Mouse (Mus musculus) megakaryocyte-erythroid progenitor cell, adult 5-6 weeks (primary cell): ENCODE data around the gene Cnst. TPM values are rescaled to one million over a fixed set of nuclear protein-coding genes. Genes with fewer than 3 reads are reported as not detected.
A peak's percentile ranks its signal among the peaks of the same experiment; 100 is the strongest.

Experiments
- ATAC-seq: replicated peaks from 2 replicates; pipeline ENCODE4 v1.8.0; 2016; ENCODE audit warnings: mild to moderate bottlenecking, inconsistent platforms; ENCODE audit not compliant: severe bottlenecking, poor library complexity, low FRiP score, low TSS enrichment
- total RNA-seq, 2 experiments: library from RNA; stranded (forward) in 1 of 2; stranded (reverse) in 1 of 2; fragments of 200-1000, 215-1000 nt in 1 of 2; fragments of >200 nt in 1 of 2; fragmentation: Nextera tagmentation in 1 of 2; gene quantifications; 2 replicates each; pipeline ENCODE4 v1.2.3; 2014 to 2017

Cnst gene
- total RNA-seq, 2 experiments from 2014 or later: 18.4 to 21.0 TPM

DNA sequence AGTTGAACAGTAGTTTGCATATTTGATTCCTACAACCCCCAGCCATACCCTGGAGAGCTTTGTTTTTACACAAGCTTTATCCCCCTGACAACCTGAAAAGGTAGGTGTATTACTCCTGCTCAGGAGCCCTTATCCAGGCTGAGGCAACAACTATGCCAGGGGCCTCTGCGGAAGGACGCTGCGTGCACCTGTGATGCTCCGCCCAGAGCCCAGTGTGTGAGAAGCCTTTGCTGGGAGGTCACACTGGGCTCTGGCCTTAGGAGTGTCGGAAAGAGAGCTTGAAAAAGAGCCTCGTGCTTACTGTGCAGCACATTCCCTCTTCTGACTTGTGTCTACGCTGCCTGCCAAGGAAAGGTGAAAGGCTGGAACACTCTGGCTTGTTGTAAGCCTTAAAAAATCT lies 6.6 kb downstream of the Cnst start:
- no peak for ATAC-seq

DNA sequence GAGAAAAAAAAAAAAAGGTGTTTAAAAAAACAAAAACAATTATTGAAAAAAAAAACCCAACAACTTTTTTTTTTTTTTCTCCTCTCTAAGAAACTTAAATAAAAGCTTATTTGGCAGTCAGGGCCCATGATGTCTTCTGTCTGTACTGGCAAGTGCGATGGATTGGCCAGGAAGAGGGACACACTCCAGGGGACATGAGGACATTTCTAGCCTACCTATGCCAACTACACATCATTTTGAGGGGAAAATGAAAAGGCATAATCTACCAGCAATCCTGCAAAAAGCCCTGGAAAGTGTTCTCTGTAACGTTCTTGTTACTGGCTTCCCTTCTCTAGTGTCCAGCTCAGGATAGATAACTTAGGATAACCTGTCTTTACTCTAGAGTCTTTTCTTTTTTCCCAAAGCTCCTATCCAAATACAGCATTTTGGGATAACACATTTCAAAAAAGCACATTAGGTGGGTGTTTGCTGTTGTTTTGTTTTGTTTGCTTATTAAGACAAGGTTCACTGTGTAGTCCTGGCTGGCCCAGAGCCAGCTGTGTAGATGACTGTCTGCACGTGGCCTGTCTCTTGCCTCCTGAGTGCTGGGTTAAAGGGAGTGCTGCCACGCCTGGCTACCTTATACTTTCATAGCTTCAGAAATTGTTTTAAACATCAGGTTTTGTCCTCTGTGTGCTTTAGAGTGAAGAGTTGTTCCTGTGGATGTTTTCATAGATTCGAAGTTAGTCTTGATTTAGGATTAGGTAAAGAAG lies 7.2 kb downstream of the Cnst start:
- peak; percentile 72 for ATAC-seq

DNA sequence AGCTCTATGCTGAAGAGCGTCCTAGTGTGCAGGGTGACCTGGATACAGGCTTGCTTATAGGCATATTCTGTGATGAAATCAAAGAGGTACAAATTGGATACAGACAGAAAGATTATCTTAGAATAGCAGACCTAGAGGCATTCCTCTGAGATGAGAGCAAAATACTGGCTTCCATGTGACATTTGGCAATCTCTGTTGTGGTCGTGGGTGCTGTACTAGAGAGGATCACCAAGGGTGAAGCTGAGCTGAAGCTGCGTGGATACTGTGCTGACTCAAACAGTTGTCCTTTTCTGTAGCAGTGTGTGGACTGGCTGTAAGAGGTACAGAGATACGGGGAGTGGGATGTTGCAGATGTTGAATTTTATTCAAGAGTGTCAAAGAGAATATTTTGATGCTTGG lies 7.8 kb downstream of the Cnst start:
- ATAC-seq: 0 out of 2 replicates have a peak, but pooled peaks have one; percentile 23

DNA sequence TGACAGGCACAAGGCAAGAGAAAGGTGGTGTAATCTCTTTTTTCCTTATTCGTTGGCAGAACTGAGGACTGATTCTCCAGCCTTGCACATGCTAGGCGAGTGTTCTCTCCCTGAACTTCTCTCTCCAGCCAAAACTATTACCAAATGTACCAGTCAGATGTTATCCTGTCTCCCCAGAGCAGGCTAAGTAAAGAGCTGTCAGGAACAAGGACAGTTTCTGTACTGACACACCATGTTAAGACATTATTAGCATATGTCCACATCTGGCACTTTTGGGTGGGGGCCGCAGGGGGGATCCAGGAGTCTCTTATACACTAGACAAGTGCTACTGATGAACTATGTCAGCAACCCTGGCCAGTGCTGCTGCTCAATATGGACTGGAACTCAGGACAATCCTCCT lies 10.8 kb downstream of the Cnst start:
- no peak for ATAC-seq

DNA sequence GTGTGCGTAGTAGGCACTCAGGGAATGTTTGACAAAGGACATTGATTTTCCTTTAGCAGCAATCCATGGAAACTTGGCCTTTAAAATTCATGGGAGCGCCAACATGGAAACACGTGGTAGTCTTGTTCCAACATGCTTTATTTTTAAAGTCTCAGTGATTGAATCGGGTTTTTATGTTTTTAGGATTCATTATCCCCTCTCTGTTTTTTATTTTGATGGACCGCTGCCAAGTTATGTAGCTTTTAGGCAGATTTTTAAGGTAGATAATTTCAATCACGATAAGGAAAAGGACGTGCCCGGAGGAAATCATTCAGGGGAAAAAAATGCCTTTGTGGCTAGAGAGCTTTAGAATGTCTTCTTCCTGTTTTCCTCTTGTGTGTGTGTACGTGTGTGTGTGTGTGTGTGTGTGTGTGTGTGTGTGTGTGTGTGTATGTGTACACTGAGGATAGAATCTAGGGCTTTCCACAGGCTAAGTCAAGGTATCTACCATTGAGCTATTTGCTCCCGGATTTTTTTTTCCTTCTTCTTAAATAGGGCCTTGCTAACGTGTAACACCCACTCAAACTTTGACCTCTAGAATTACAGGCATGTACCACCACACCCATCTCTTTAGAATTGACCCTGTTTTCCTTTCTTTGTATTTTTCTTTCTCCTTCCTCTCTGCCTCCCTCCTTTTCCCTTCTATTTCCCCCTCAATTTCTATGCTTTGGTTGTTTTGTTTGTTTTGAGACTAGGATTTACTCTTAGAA lies 13.4 kb downstream of the Cnst start:
- no peak for ATAC-seq

DNA sequence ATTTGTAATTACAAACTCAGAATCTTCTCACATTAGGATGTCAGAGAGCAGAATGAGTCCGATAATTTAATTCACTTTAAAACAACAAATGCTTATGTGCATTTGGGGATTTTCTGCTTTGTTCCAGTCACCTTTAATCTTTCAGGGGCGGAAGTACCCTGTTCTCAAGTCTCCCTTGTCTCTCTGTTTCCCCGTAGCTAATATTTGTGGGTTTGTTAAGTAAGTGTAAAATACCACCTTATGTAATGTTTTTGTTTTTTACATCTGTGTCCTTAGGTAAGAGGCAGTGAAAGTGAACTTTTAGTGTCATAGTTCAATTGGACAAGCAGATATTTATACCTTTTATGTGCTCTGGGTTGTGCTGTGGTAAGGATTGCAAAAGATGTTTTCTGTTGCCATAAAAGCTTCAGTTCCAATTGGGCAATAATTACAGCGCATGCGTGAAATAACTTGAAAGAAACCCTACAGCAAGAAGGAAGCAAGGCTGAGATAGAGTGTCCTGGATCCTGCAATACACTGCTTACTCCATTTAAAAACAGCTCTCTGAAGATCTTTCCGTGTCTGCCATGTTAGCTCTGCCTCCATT lies 14.8 kb downstream of the Cnst start:
- ATAC-seq: no peak

DNA sequence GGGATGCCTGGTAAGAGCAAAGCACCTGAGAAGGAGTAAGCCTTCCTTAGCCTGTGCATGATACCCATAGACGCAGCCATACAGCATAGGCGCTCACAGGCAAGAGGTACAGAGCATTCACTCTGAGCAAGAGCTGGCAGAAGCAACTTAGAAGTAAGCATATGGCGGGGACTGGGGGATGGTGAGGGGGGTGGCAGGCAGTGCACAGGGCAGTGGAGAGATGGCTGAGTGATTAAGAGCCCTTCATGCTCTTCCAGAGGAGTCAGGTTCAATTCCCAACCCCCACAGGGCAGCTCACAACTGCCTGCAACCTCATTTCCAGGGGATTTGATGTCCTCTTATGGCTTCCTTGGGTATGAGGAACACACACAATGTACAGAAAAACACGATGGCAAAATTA lies 17.0 kb downstream of the Cnst start:
- no peak for ATAC-seq

DNA sequence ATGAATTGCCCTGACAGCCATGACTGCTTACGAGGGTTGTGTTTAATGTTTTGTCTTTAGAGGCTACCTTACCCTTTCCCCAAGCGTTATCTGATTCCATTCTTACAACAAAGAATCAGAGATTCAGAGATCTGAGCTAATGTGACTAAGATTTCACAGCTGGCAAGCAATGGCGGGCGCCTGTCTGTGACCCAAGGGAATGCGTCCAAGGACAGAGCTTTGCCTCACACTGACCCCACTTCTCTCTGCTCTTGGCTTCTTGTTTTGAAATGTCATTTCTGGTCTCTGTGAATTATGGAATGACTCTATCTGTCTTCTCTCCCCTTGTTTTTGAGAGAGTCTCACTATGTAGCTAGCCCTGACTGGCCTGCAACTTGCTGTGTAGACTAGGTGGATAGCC lies 17.8 kb downstream of the Cnst start:
- no peak for ATAC-seq

DNA sequence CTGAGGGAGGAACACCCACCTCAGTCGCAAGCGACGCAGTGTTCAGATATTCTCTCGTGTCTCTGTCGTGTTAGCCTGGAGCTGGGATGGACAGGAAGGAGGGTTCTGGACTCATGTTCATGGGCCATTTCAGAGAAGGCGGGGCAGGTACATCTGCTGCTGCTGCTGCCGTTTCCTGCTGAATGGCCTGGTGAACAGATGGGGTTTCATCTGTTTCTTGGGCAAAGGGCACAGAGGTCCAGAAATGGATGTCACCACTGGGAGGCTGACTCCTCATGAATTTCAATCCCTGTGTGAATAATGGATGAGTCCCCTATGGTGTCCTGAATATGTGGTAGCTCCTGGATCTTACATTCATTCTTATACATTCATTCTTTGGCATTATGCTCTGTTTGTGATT lies 21.4 kb downstream of the Cnst start:
- no peak for ATAC-seq

DNA sequence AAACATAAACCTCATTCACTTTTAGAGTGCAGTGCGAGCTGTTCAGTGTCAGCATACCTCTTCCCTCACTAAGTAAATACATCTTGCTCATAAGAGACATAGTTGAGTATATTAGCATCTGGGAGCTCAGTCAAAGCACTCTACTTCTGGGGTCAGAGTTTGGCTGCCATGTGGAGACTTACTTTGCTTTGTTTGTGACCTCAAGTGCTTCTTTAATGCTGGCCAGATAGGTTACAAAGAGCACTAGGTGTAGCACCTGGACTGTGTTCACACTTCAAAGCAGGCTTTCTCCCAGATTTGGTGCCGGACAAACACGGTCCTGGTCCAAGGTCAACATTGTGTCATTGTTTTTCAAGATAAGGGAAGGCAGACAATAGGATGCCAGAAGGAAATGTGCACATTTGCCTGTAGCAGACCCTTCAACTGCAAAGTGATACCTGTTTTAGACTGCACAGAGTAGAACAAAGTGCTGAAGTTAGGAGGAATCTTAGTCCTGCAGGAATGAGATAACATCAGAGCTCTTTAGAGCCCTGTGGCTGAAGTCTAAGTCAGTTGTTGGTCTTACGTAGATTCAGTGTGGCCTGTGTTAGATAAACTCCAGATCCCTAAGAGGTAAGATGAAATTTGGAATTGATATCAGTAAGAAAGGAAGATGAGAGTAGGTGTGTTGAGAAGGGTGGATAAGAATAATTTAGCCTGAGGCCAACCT lies 22.7 kb downstream of the Cnst start:
- ATAC-seq: peak; percentile 63

DNA sequence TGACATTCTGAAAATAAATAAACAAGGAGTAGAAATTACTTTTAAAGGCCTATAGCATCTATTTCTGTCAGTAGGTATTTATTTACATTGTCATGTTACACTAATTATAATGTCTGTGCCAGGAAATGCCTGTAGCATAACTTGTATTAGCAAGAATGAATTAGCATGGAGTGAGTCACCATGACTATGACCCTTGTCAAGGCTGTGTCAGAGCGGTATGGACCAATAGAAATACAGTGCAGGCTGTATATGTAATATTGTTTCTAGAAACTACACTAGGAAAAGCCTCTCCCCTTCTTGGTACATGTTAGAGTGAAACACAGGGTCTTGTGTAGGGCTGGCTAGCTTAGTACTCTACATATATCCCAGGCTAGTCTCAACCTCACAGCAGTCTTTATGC lies 24.3 kb downstream of the Cnst start:
- no peak for ATAC-seq

DNA sequence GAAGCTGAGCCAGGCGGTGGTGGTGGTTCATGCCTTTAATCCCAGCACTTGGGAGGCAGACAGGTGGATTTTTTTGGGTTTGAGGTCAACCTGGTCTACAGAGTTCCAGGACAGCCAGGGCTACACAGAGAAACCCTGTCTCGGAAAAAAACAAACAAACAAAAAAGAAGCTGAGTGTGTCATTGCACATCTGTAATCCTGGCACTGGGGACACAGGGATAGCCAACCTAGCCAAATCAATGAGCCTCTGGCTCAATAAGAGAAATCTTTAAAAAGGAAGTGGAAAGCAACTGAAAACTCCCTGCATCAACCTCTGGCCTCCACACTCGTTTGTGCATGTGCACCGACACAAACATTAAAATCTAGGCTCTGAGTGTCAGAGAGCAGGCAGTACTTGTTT lies 25.5 kb downstream of the Cnst start:
- ATAC-seq: no peak

DNA sequence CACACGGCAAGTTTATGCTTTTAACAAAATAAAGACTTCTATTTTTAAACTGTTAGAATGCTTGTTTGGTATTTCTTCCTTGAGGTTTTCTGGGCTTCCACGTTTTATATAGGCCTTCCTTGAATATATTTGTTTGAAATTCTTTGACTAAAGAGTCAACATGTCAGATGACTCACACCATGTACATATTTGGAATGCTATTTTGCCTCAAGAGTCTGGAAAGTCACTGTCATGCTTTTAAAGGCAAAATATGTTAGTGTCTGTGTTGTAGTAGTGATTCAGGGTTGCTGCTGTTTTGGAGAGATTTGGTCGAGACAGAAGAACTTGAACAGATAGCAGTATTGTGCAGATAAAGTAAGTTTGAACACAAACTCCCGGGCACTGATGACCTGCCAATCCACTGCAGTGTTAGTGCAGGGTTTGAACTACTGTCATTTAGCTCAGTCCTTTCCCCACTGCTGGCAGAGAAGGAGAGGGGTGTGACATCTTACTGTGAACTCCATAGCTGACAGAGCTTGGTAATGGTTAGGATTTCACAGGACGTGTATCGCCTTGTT lies 27.6 kb downstream of the Cnst start:
- ATAC-seq: peak; percentile 64

DNA sequence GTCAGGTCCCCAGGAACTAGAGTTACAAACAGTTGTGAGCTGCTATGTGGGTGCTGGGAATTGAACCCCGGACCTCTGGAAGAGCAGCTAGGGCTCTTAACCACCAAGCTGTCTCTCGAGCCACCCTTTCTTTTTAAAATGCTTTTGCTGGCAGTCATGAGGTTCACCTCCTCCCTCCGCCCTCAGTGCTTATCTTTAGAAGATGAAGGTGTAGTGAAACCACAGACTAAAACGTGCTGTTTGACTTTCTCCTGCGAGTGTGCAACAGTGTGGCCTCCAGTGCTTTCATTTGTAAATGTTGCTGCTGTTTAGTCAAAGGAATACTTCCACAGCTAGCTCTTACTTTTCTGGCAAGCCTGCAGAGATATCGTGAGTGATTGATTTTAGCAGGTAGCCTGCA lies 32.5 kb downstream of the Cnst start:
- ATAC-seq: peak; percentile 36

DNA sequence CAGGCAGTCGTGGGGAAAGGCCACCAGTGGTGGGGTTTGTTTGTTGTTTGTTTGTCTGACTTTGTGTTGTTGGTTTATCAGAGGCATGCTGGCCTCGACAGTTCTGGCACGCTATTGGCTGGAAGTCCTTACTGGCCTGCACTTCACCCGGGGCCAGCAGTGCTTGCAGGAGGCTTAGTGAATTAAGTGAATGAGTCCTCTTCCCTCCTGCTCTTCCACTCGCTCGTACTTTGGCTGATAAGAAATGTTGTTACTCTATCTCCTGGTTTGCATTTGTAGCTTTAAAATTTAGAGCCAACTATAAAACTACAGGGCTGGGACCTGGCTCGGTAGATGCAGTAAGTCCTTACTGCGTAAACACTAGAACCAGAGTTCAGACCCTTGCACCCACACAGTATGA lies 34.0 kb downstream of the Cnst start:
- ATAC-seq: peak; percentile 35

DNA sequence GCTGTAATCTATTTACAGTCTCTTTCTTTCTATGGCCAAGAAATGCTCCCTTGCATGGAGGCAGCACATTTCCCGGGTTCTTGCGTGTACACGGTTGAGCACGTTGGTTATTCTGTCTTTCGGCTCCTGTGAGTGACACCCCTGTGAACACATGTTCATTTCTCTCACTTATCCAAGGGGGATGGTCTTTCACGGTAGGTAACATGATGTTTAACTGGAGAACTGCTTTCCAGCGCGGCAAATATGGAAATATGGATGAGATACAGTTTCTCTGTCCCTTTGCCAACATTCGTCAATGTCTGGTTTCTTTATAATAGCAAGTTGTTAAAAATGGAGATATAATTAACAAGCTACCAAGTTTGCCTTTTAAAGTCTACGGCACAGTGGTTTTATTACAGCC lies 35.3 kb downstream of the Cnst start:
- ATAC-seq: no peak

DNA sequence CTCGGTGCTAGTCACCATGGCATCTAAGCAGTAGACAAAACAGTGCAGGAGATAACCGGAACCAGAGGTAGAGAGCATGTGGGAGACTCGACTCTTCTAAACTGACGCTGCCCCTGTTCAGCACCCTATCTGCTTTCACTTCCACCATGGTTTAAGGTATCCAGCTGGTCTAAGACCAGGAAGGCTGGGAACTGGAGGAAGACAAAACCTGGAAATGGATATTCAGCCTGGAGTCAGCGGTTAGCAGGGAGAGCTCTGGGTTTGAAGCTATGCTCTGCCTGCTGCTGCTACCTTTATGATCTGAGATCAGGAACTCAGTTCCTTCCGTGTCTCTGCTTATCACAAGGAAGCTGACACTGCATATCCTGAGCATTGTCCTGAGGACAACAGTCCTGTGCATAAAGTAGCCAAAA lies 35.9 kb downstream of the Cnst start:
- peak; percentile 67 for ATAC-seq

DNA sequence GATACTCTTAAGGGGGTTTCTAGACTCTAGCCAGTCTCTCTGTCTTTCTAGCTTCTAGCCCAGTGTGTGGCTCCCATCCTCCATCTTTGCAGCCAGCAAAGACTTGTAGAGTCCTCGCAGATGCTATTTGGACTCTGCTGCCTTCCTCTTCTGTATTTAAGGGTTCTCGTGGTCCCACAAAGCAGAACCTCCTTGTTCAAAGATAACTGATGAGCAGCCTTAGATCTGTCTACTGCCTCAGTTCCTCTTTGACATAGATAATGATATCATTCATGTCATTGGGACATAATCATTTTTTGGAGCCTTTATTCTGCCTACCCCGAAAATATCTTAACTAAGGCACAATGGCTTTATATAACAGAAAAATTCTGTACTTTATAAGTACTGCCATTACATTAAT lies 36.9 kb downstream of the Cnst start:
- ATAC-seq: no peak

DNA sequence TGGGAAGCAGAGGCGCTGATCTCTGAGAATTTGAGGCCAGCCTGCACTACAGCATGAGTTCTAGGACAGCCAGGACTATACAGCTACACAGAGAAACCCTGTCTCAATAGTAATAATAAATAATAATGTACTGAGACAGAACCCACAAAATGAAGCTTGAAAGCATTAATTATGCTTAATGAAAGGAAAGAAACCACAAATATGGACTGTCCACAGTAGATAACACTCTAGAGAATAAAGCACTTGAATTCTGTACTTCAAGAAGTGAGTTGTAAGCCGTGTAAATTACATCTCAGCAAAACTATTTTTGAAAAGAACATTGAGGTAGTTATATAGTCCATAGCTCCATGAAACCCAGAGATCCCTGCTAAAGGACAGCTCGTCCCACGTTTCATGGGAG lies 38.0 kb downstream of the Cnst start:
- no peak for ATAC-seq

DNA sequence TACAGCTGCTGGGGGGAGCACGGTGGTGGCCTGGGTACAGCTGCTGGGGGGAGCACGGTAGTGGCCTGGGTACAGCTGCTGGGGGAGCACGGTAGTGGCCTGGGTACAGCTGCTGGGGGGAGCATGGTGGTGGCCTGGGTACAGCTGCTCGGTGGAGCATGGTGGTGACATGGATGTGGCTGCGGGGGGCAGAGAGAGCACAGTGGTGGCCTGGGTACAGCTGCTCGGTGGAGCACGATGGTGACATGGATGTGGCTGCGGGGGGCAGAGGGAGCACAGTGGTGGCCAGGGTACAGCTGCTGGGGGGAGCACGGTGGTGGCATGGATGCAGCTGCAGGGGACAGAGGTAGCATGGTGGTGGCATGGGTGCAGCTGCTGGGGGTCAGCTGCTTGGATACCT lies 39.5 kb downstream of the Cnst start:
- no peak for ATAC-seq
